Mouse (Mus musculus) erythroblast, embryonic 14.5 days (primary cell): ENCODE results near the gene Ambra1.

Experiments used
- GATA1 ChIP-seq: IDR thresholded peaks from 2 replicates; pipeline ENCODE4 v1.6.1; 2012; ENCODE audit warnings: low read length, inconsistent platforms, mixed read lengths
- TAL1 ChIP-seq: IDR thresholded peaks from 3 replicates; pipeline ENCODE4 v1.6.1; 2012; ENCODE audit warnings: low read length, inconsistent platforms, mixed read lengths

DNA sequence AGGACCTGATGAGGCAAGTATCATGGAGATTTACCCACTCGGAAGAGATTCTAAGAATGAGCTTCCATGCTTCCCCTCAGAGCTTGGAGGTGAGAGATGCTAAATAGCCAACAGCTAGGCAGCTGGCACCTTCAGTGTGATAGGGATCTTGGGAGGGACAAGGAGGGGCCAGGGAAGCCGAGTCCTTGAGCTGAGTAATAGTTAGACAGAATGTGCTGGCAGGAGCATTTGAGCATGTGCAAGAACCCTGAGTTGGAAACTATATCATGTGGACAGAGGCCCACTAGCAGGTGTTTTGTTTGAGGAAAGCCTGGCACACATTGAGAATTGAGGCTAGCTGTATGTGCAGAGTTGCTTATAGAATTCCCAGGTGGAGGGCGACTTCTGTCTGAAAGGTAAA lies 182.7 kb downstream of the Ambra1 start:
- no peak for TF ChIP-seq GATA1
- TF ChIP-seq TAL1: no peak
